Comparison of ENCODE assay signal across 35 mouse cellular contexts in genomic region chr4:87554912-87555311, GRCm38 (mm10).
"Had no signal": no experiment of that assay in that cellular context is flagged by ENCODE, and none has a peak within 500 bp of the region (broad histone marks: within the 10 kb centered on the region; RNA-seq: fewer than 3 reads in every experiment).

No protein-coding gene starts in this region.

- DNase-seq: heart, adult 2 months; heart, postnatal 10 days; heart, postnatal 14 days; heart, postnatal 36 days; heart, postnatal 4 days; kidney, adult 11 months; kidney, adult 18-20 months; kidney, adult 2 months; kidney, adult 8-10 months; kidney, adult 9 months; kidney, postnatal 10 days; kidney, postnatal 14 days; kidney, postnatal 25 days; kidney, postnatal 36 days; kidney, postnatal 4 days; layer of hippocampus, adult 9-11 months had no signal

- H3K9ac ChIP-seq: heart, embryonic 12.5 days; heart, embryonic 13.5 days; heart, embryonic 15.5 days; hindbrain, embryonic 12.5 days; hindbrain, embryonic 13.5 days; hindbrain, embryonic 14.5 days; hindbrain, embryonic 15.5 days; intestine, embryonic 15.5 days; kidney, embryonic 15.5 days had no signal

- H3K36me3 ChIP-seq: heart, embryonic 10.5 days; heart, embryonic 12.5 days; heart, embryonic 13.5 days; heart, embryonic 15.5 days; hindbrain, embryonic 10.5 days; hindbrain, embryonic 12.5 days; hindbrain, embryonic 13.5 days; hindbrain, embryonic 15.5 days; intestine, embryonic 15.5 days; kidney, embryonic 15.5 days had no signal

- H3K9me3 ChIP-seq: heart, embryonic 10.5 days; heart, embryonic 15.5 days; hindbrain, embryonic 10.5 days; hindbrain, embryonic 13.5 days; hindbrain, embryonic 15.5 days; intestine, embryonic 15.5 days; kidney, embryonic 15.5 days had no signal

- H3K4me2 ChIP-seq: heart, embryonic 11.5 days; heart, embryonic 12.5 days; heart, embryonic 13.5 days; heart, embryonic 15.5 days; hindbrain, embryonic 12.5 days; hindbrain, embryonic 13.5 days; hindbrain, embryonic 14.5 days; hindbrain, embryonic 15.5 days; intestine, embryonic 15.5 days; kidney, embryonic 15.5 days had no signal

- H3K27ac ChIP-seq: heart, adult 2 months; heart, embryonic 10.5 days; heart, embryonic 13.5 days; heart, embryonic 15.5 days; hindbrain, embryonic 10.5 days; hindbrain, embryonic 12.5 days; hindbrain, embryonic 13.5 days; hindbrain, embryonic 14.5 days; hindbrain, embryonic 15.5 days; hindbrain, postnatal 0 days; intestine, embryonic 15.5 days; kidney, embryonic 15.5 days; kidney, postnatal 0 days; layer of hippocampus, adult 2 months had no signal

- H3K4me3 ChIP-seq: heart, adult 2 months; heart, embryonic 10.5 days; heart, embryonic 12.5 days; heart, embryonic 13.5 days; heart, embryonic 15.5 days; hindbrain, embryonic 10.5 days; hindbrain, embryonic 12.5 days; hindbrain, embryonic 13.5 days; hindbrain, embryonic 15.5 days; intestine, embryonic 15.5 days; kidney, embryonic 15.5 days; layer of hippocampus, adult 2 months had no signal

- ATAC-seq: hindbrain, embryonic 16.5 days; hindbrain, postnatal 0 days; inflammation-experienced regulatory T-cells, adult 6 months; intestine, embryonic 15.5 days; intestine, embryonic 16.5 days; intestine, postnatal 0 days had no signal

- H3K27me3 ChIP-seq: heart, embryonic 12.5 days; heart, embryonic 13.5 days; heart, embryonic 15.5 days; hindbrain, embryonic 12.5 days; hindbrain, embryonic 13.5 days; hindbrain, embryonic 15.5 days; intestine, embryonic 15.5 days; kidney, embryonic 15.5 days had no signal

- H3K4me1 ChIP-seq: heart, embryonic 10.5 days; heart, embryonic 12.5 days; heart, embryonic 13.5 days; heart, embryonic 15.5 days; hindbrain, embryonic 10.5 days; hindbrain, embryonic 12.5 days; hindbrain, embryonic 15.5 days; intestine, embryonic 15.5 days; kidney, embryonic 15.5 days had no signal
